Mouse (Mus musculus) thymus, adult 2 months (tissue): Measurements from ENCODE around the gene Hjurp.

ENCODE experiments used
- CTCF ChIP-seq: fragments of 200-500 bp; IDR thresholded peaks from 2 replicates; pipeline ENCODE4 v1.5.1; 2012; ENCODE audit warnings: mild to moderate bottlenecking, control low read depth, low read length, moderate library complexity, borderline replicate concordance; ENCODE audit not compliant: control insufficient read depth, poor library complexity, insufficient read depth; ENCODE audit errors: extremely low read depth
- POLR2A ChIP-seq: fragments of 200-500 bp; IDR thresholded peaks from 2 replicates; pipeline ENCODE4 v1.6.1; 2012; ENCODE audit warnings: mild to moderate bottlenecking, low read length, control low read depth, moderate library complexity; ENCODE audit not compliant: control insufficient read depth, poor library complexity, insufficient read depth; ENCODE audit errors: extremely low read depth

GRCm38 (mm10) chr1:88229566-88229965 is 47.9 kb downstream of the Hjurp start:
- TF ChIP-seq CTCF (no peak), POLR2A (no peak)
